Mouse (Mus musculus) midbrain, embryonic 15.5 days (tissue): ENCODE data around the gene Zfp646. TPM values are rescaled to one million over a fixed set of nuclear protein-coding genes. Genes with fewer than 3 reads are reported as not detected.
"Not testable (repeated sequence)": the region's sequence is repeated elsewhere in the genome, so short reads cannot be mapped to it uniquely, and the experiment has no call there.

Source experiments
- ATAC-seq: fragments of 200-750 bp; cut with Nextera tagmentation; replicated peaks from 2 replicates; pipeline ENCODE4 v1.8.0; 2017; ENCODE audit warnings: moderate TSS enrichment
- H3K27ac ChIP-seq: fragments of 300-500 bp; sonication (generic); 2 replicates; pipeline ENCODE4 v1.5.1; 2015; ENCODE audit warnings: mild to moderate bottlenecking, inconsistent platforms
- H3K27me3 ChIP-seq: fragments of 300-500 bp; sonication (generic); replicated peaks from 2 replicates; pipeline ENCODE4 v1.6.1; 2015; ENCODE audit warnings: inconsistent platforms
- H3K36me3 ChIP-seq: fragments of 300-500 bp; sonication (generic); replicated peaks from 2 replicates; pipeline ENCODE4 v1.6.1; 2015; ENCODE audit warnings: inconsistent platforms
- H3K4me1 ChIP-seq: fragments of 300-500 bp; sonication (generic); 2 replicates; pipeline ENCODE4 v1.6.1; 2015; ENCODE audit warnings: inconsistent platforms
- H3K4me2 ChIP-seq: fragments of 300-500 bp; sonication (generic); 2 replicates; pipeline ENCODE4 v1.6.1; 2015; ENCODE audit warnings: inconsistent platforms, mild to moderate bottlenecking, moderate library complexity
- H3K4me3 ChIP-seq: fragments of 300-500 bp; sonication (generic); 2 replicates; pipeline ENCODE4 v1.5.1; 2015; ENCODE audit warnings: mild to moderate bottlenecking, inconsistent platforms
- H3K9ac ChIP-seq: fragments of 300-500 bp; sonication (generic); 2 replicates; pipeline ENCODE4 v1.6.1; 2015; ENCODE audit warnings: mild to moderate bottlenecking, inconsistent platforms
- H3K9me3 ChIP-seq: fragments of 300-500 bp; sonication (generic); 2 replicates; pipeline ENCODE4 v1.6.1; 2016; ENCODE audit warnings: inconsistent platforms
- WGBS: fragments of 180-500 bp; shearing (Covaris S2); methylation state at CpG from one replicate; pipeline ENCODE4 v1.1.7; 2015; ENCODE audit warnings: mixed read lengths; 5-methylcytosine and 5-hydroxymethylcytosine counted together
- polyA plus RNA-seq: library from polyadenylated mRNA; unstranded; fragments of >200 nt; fragmentation: Nextera tagmentation; extraction: Ambion mirVana; gene quantifications from 2 replicates; pipeline ENCODE4 v1.2.1, GENCODE M21; 2015

Gene Zfp646
- polyA plus RNA-seq, 1 experiment from 2014 or later, result 10.6 TPM

DNA sequence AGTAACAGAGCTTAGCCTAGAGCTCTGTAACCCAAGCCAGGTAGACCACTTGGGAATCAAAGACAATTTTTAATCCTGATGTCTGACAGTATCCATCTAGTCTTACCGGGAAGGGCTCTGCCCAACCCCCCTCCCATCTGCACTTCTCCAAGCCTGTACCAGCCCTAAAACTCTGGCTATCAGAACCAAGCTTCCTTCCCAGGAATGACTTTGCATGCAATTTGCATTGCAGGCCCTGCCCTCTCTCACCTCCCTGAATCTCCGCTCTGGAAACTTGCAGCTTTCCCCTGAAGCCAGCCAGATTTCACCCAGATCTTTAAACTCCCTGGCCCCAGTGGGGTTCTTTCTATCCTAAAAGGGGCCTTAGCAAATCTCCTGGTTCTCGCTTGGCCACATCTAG lies 11.8 kb downstream of the Zfp646 start:
- no peaks in the 10 kb centered on the region for H3K27me3 ChIP-seq
- H3K27ac ChIP-seq, result no peak overlapping the region
- no peak for ATAC-seq
- H3K4me1 ChIP-seq, result peaks cover 21% of the 10 kb centered on the region
- H3K4me2 ChIP-seq, result no peak overlapping the region
- peaks cover 55% of the 10 kb centered on the region for H3K36me3 ChIP-seq
- no peak overlapping the region for H3K9ac ChIP-seq
- H3K9me3 ChIP-seq, result no peaks in the 10 kb centered on the region
- 84% methylated on average over 3 of the region's 3 CpGs for WGBS
- no peak overlapping the region for H3K4me3 ChIP-seq

DNA sequence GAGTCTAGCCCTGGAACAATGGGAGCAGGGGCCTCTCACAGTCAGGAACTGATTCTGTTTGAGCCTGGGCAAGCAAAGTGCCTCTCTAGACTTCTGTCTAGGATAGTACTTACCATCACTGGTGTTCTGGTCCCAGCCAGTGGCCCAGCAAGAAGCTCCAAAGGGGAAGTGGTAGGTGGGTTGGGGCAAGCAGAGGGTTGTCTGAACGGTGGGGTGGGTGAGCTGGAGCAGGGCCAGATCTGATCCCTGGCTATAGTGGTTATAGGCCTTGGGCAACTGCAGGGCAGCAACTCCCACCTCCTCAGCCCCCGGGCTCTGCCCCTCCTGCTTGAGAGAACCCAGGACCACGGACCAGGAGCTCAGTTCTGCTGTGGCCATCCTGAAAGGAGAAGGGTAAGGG lies 12.8 kb downstream of the Zfp646 start:
- WGBS, result 84% methylated on average over 3 of the region's 3 CpGs
- no peak for ATAC-seq
- Histone ChIP-seq H3K4me3 (no peak overlapping the region), H3K9me3 (no peaks in the 10 kb centered on the region), H3K4me2 (no peak overlapping the region), H3K27ac (no peak overlapping the region), H3K4me1 (peaks cover 16% of the 10 kb centered on the region), H3K27me3 (no peaks in the 10 kb centered on the region), H3K36me3 (peaks cover 46% of the 10 kb centered on the region), H3K9ac (no peak overlapping the region)

- H3K9me3 ChIP-seq, result no peaks in the 10 kb centered on the region
- ATAC-seq, result no peak
- no peaks in the 10 kb centered on the region for H3K27me3 ChIP-seq
- no peak within 1 kb of the TSS for H3K4me3 ChIP-seq
- no peak within 1 kb of the TSS for H3K27ac ChIP-seq
- no peak within 1 kb of the TSS for H3K4me2 ChIP-seq
- H3K36me3 ChIP-seq, result peaks cover 30% of the 10 kb centered on the region
- peaks cover 11% of the 10 kb centered on the region for H3K4me1 ChIP-seq
- WGBS, result 47% methylated on average over 4 of the region's 4 CpGs
- no peak within 1 kb of the TSS for H3K9ac ChIP-seq
Measured at GRCm38 (mm10) chr7:127890798-127891197, 14.8 kb downstream of the Zfp646 start, which contains the start of gene Prss53. Gene Prss53, minus strand, starts transcription at chr7:127890970.

GRCm38 (mm10) chr7:127894480-127894879 lies 18.5 kb downstream of the Zfp646 start:
- Histone ChIP-seq H3K27ac (no peak overlapping the region), H3K4me2 (peak overlapping the region; percentile 58), H3K27me3 (0 out of 2 replicates have a peak, but pooled peaks cover 2% of the 10 kb centered on the region), H3K36me3 (no peaks in the 10 kb centered on the region; the same call in 1 of the 2 replicates), H3K4me3 (peak overlapping the region; percentile 52), H3K9me3 (no peaks in the 10 kb centered on the region), H3K4me1 (peaks cover 11% of the 10 kb centered on the region), H3K9ac (peak overlapping the region; percentile 51; the same call in 1 of the 2 replicates)
- 81% methylated on average over 5 of the region's 5 CpGs for whole genome bisulfite sequencing
- ATAC-seq, result no peak

GRCm38 (mm10) chr7:127895442-127895841 lies 19.4 kb downstream of the Zfp646 start, which contains the start of the genes Gm21974 and Vkorc1:
Gene Gm21974, minus strand, starts transcription at chr7:127895454.
Gene Vkorc1, minus strand, starts transcription at chr7:127895617.
- H3K9ac ChIP-seq, result peak within 1 kb of the TSS; percentile 51
- no peaks in the 10 kb centered on the region; the same call in 1 of the 2 replicates for H3K36me3 ChIP-seq
- H3K9me3 ChIP-seq, result no peaks in the 10 kb centered on the region
- H3K27ac ChIP-seq, result peak within 1 kb of the TSS; percentile 70
- H3K4me3 ChIP-seq, result peak within 1 kb of the TSS; percentile 52
- H3K27me3 ChIP-seq, result 0 out of 2 replicates have a peak, but pooled peaks cover 2% of the 10 kb centered on the region
- H3K4me1 ChIP-seq, result peaks cover 11% of the 10 kb centered on the region
- H3K4me2 ChIP-seq, result peak within 1 kb of the TSS; percentile 58
- peak; percentile 96 for ATAC-seq
- WGBS, result 0% methylated on average over 26 of the region's 26 CpGs

GRCm38 (mm10) chr7:127895891-127896290 lies 19.9 kb downstream of the Zfp646 start:
- H3K27me3 ChIP-seq, H3K9ac ChIP-seq, H3K36me3 ChIP-seq, H3K9me3 ChIP-seq: not testable (repeated sequence)
- Histone ChIP-seq H3K4me3 (peak overlapping the region; percentile 52), H3K27ac (peak overlapping the region; percentile 26; the same call in 1 of the 2 replicates), H3K4me2 (peak overlapping the region; percentile 58; the same call in 1 of the 2 replicates), H3K4me1 (peaks cover 11% of the 10 kb centered on the region)
- ATAC-seq, result peak; percentile 48
- 70% methylated on average over 7 of the region's 7 CpGs for WGBS

DNA sequence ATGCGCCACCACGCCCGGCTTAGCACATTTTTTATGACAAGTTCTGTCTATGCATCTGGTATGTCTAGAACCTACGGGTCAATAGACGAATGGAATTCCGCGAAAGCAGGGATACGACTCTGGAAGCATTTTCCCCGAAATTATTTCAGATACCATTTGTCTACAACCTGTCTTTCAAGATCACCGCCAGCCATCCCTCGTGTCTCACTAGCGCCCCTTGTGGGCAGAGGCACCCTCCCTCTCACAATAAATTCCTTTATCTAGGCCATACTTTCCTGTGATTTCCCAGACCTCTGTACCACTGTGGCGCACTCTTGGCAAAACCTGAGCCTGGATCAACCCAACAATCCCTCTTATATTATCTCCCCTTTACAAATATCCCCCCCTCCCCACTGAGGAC lies 20.4 kb downstream of the Zfp646 start:
- Histone ChIP-seq H3K9ac (no peak overlapping the region), H3K9me3 (no peaks in the 10 kb centered on the region), H3K27ac (no peak overlapping the region), H3K27me3 (0 out of 2 replicates have a peak, but pooled peaks cover 2% of the 10 kb centered on the region), H3K36me3 (no peaks in the 10 kb centered on the region; the same call in 1 of the 2 replicates), H3K4me3 (no peak overlapping the region), H3K4me1 (peaks cover 11% of the 10 kb centered on the region), H3K4me2 (no peak overlapping the region)
- WGBS, result 58% methylated on average over 13 of the region's 13 CpGs
- no peak for ATAC-seq

DNA sequence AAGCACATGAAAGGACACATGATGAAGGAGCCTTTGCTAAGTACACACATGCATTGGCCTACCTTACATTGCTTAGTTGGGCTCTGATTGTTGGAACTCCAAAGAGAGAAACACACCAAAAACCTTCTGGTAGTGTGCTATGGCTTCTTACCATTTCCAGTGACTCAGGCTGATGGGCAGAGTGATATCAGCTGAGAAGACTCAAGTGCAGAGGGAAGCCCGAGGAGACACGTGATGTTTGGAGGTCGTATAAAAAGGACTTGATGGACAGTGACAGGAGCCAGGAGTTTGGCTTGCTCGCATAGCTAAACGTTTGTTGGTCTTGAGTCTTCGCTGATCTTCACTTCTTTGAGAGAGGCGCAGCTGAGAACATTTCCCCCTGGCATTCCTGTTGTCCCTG lies 21.5 kb downstream of the Zfp646 start:
- no peaks in the 10 kb centered on the region for H3K9me3 ChIP-seq
- H3K36me3 ChIP-seq, result no peaks in the 10 kb centered on the region; the same call in 1 of the 2 replicates
- 0 out of 2 replicates have a peak, but pooled peaks cover 2% of the 10 kb centered on the region for H3K27me3 ChIP-seq
- WGBS, result 90% methylated on average over 7 of the region's 7 CpGs
- no peak for ATAC-seq
- peaks cover 11% of the 10 kb centered on the region for H3K4me1 ChIP-seq
- H3K4me2 ChIP-seq, result no peak overlapping the region
- H3K27ac ChIP-seq, result no peak overlapping the region
- H3K4me3 ChIP-seq, result no peak overlapping the region
- no peak overlapping the region for H3K9ac ChIP-seq

- Histone ChIP-seq H3K4me1 (peaks cover 11% of the 10 kb centered on the region), H3K4me3 (no peak overlapping the region), H3K27me3 (0 out of 2 replicates have a peak, but pooled peaks cover 2% of the 10 kb centered on the region), H3K36me3 (no peaks in the 10 kb centered on the region; the same call in 1 of the 2 replicates), H3K9ac (no peak overlapping the region), H3K27ac (no peak overlapping the region), H3K4me2 (no peak overlapping the region), H3K9me3 (no peaks in the 10 kb centered on the region)
- 41% methylated on average over 10 of the region's 10 CpGs for WGBS
- no peak for ATAC-seq
Measured at GRCm38 (mm10) chr7:127898179-127898956, 22.3 kb downstream of the Zfp646 start.

GRCm38 (mm10) chr7:127899997-127900396 lies 24.0 kb downstream of the Zfp646 start:
- Histone ChIP-seq H3K9me3 (no peaks in the 10 kb centered on the region), H3K4me3 (no peak overlapping the region), H3K9ac (no peak overlapping the region), H3K4me2 (no peak overlapping the region), H3K36me3 (no peaks in the 10 kb centered on the region), H3K27ac (no peak overlapping the region), H3K4me1 (peaks cover 9% of the 10 kb centered on the region), H3K27me3 (0 out of 2 replicates have a peak, but pooled peaks cover 2% of the 10 kb centered on the region)
- ATAC-seq, result no peak
- 46% methylated on average over 7 of the region's 7 CpGs for WGBS

DNA sequence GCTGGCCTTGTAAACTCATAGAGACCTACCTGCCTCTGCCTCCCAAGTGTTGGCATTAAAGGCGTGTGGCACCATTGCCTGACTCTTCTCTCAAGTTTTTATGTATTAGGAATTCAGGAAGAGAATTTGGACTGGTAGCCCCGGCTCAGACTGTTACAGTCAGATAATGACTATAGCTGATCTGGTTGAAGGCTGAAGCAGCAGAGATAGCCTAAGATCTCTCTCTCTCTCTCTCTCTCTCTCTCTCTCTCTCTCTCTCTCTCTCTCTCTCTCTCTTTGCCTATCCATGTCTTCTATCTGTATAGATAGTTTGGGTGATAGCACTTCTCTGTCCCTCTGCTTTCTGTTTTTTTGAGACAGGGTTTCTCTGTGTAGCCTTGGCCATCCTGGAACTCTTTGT lies 25.8 kb downstream of the Zfp646 start:
- Histone ChIP-seq H3K9ac (no peak overlapping the region), H3K4me3 (no peak overlapping the region), H3K4me2 (no peak overlapping the region), H3K9me3 (no peaks in the 10 kb centered on the region), H3K36me3 (0 out of 2 replicates have a peak, but pooled peaks cover under 1% of the 10 kb centered on the region), H3K27me3 (0 out of 2 replicates have a peak, but pooled peaks cover 2% of the 10 kb centered on the region), H3K27ac (no peak overlapping the region), H3K4me1 (peaks cover 14% of the 10 kb centered on the region)
- 93% methylated on average over 2 of the region's 2 CpGs for WGBS
- ATAC-seq, result no peak

GRCm38 (mm10) chr7:127903971-127904796 lies 28.2 kb downstream of the Zfp646 start, which contains the start of gene Bckdk:
Gene Bckdk, plus strand, starts transcription at chr7:127904082.
- Histone ChIP-seq H3K4me3 (peak within 1 kb of the TSS; percentile 66), H3K4me2 (peak within 1 kb of the TSS; percentile 73), H3K27ac (peak within 1 kb of the TSS; percentile 86), H3K36me3 (peaks cover 25% of the 10 kb centered on the region; the same call in 1 of the 2 replicates), H3K9ac (peak within 1 kb of the TSS; percentile 68), H3K9me3 (no peaks in the 10 kb centered on the region), H3K27me3 (no peaks in the 10 kb centered on the region), H3K4me1 (peaks cover 14% of the 10 kb centered on the region)
- peak; percentile 94 for ATAC-seq
- 7% methylated on average over 38 of the region's 38 CpGs for WGBS
